ENCODE assay signal across 10 mouse cellular contexts in genomic region chr4:106606639-106607554, GRCm38 (mm10). TPM values are rescaled to one million over a fixed set of nuclear protein-coding genes. Genes with fewer than 3 reads are reported as not detected.
DNase-seq lines count a peak whose midpoint lies in the region; ATAC-seq and TF ChIP-seq lines count a peak whose summit lies in the region.
"Had no signal": no experiment of that assay in that cellular context is flagged by ENCODE, and none has a peak within 500 bp of the region (broad histone marks: within the 10 kb centered on the region; RNA-seq: fewer than 3 reads in every experiment).

No protein-coding gene starts in this region.

- no peak for TF ChIP-seq CTCF in left cerebral cortex, adult 2 months (IDR thresholded peaks at IDR 0.05)

- 0 out of 2 replicates have a peak, but pooled peaks have one; percentile 52 for ATAC-seq in erythroblast, adult 5-6 weeks (replicated peaks; ENCODE audit: low FRiP score, poor library complexity, severe bottlenecking)
- ATAC-seq in limb, embryonic 15.5 days (ENCODE audit: insufficient number of reproducible peaks, low FRiP score, low TSS enrichment, low read depth): peak; percentile 74; the same call in 1 of the 2 replicates

- no peak overlapping the region for H3K27ac ChIP-seq in left cerebral cortex, adult 2 months
- H3K27ac ChIP-seq in limb, embryonic 15.5 days: no peak overlapping the region

- 39% methylated on average over 18 of the region's 18 CpGs for WGBS in limb, embryonic 15.5 days

- DNase-seq in left cerebral cortex, adult 2 months (ENCODE audit: extremely low spot score in 1 of 2, low spot score in 2 of 2): no peak
- DNase-seq in left cerebral cortex, postnatal 14 days (ENCODE audit: low spot score in 2 of 2): no peak
- DNase-seq in retina, postnatal 1 day: peak; percentile 78
- DNase-seq in ovary, postnatal 10 days (ENCODE audit: low spot score): no peak
- no peak for DNase-seq in left cerebral cortex, postnatal 36 days (ENCODE audit: low spot score in 2 of 2)
- DNase-seq in left cerebral cortex, postnatal 25 days (ENCODE audit: low spot score in 2 of 2): no peak
- DNase-seq: adrenal gland, adult 8-10 months had no signal

- intact Hi-C loops in left cerebral cortex, adult 2 months (cut with DNase I): no loop called here
- intact Hi-C loops in left cerebral cortex, postnatal 14 days (cut with DNase I): no loop called here
- intact Hi-C loops in left cerebral cortex, postnatal 36 days (cut with DNase I): no loop called here
- intact Hi-C loops in left cerebral cortex, postnatal 25 days (cut with DNase I): no loop called here

- no peaks in the 10 kb centered on the region for H3K9me3 ChIP-seq in limb, embryonic 15.5 days

- peak overlapping the region; percentile 23; the same call in 1 of the 2 replicates for H3K4me3 ChIP-seq in left cerebral cortex, adult 2 months
- peak overlapping the region; percentile 14; the same call in 1 of the 2 replicates for H3K4me3 ChIP-seq in limb, embryonic 15.5 days

- H3K36me3 ChIP-seq in limb, embryonic 15.5 days: no peaks in the 10 kb centered on the region

- H3K27me3 ChIP-seq in limb, embryonic 15.5 days: no peaks in the 10 kb centered on the region

- peaks cover 6% of the 10 kb centered on the region; the same call in 1 of the 2 replicates for H3K4me1 ChIP-seq in limb, embryonic 15.5 days

- peak overlapping the region; percentile 28 for H3K4me2 ChIP-seq in limb, embryonic 15.5 days

- no peak overlapping the region for H3K9ac ChIP-seq in limb, embryonic 15.5 days

RNA-seq across cellular contexts. Expression of gene Lexm, which starts 10.1 kb away (rescaled TPM):
- total RNA-seq in left cerebral cortex, adult 2 months (2021): under 1 TPM in 1 of 2 experiments, not detected in 1; 0.21 TPM
- total RNA-seq in left cerebral cortex, postnatal 14 days (2021): under 1 TPM in 1 of 2 experiments, not detected in 1; 0.37 TPM
- total RNA-seq in erythroblast, adult 5-6 weeks (2015; ENCODE audit: low replicate concordance): not detected in 2 replicates
- not detected in 2 replicates for total RNA-seq in erythroblast, adult 5-6 weeks (2017; ENCODE audit: low replicate concordance)
- not detected in 2 replicates for polyA plus RNA-seq in limb, embryonic 15.5 days (2015; fragmentation: Nextera tagmentation; extraction: Ambion mirVana)
- not detected for total RNA-seq in left cerebral cortex, postnatal 36 days (2021)
- not detected for total RNA-seq in left cerebral cortex, postnatal 25 days (2021)
- total RNA-seq: adrenal gland, adult 8-10 months; layer of hippocampus, adult 18-20 months had no signal

RNA-seq across cellular contexts. Expression of gene Ttc22, which starts 15.3 kb away (rescaled TPM):
- total RNA-seq in left cerebral cortex, adult 2 months (2021): under 1 TPM; 0.98 to 1.00 TPM
- 1 to 10 TPM; 1.7 to 2.0 TPM for total RNA-seq in left cerebral cortex, postnatal 14 days (2021)
- total RNA-seq in erythroblast, adult 5-6 weeks (2015; ENCODE audit: low replicate concordance): not detected in 2 replicates
- not detected in 2 replicates for total RNA-seq in erythroblast, adult 5-6 weeks (2017; ENCODE audit: low replicate concordance)
- polyA plus RNA-seq in limb, embryonic 15.5 days (2015; fragmentation: Nextera tagmentation; extraction: Ambion mirVana): 18.7 and 19.2 TPM in 2 replicates
- total RNA-seq in left cerebral cortex, postnatal 36 days (2021): 1 to 10 TPM; 1.0 to 1.7 TPM
- total RNA-seq in left cerebral cortex, postnatal 25 days (2021): 1 to 10 TPM; 1.1 to 1.4 TPM

RNA-seq across cellular contexts. Expression of gene Pars2, which starts 44.0 kb away (rescaled TPM):
- total RNA-seq in left cerebral cortex, adult 2 months (2021): 1 to 10 TPM; 6.1 to 6.3 TPM
- total RNA-seq in left cerebral cortex, postnatal 14 days (2021): 1 to 10 TPM; 6.3 to 6.5 TPM
- total RNA-seq in erythroblast, adult 5-6 weeks (2015; ENCODE audit: low replicate concordance): 0.58 and 0.84 TPM in 2 replicates
- total RNA-seq in erythroblast, adult 5-6 weeks (2017; ENCODE audit: low replicate concordance): 2.6 TPM in 1 of 2 replicates, not detected in the other
- 12.4 and 14.0 TPM in 2 replicates for polyA plus RNA-seq in limb, embryonic 15.5 days (2015; fragmentation: Nextera tagmentation; extraction: Ambion mirVana)
- total RNA-seq in left cerebral cortex, postnatal 36 days (2021): 1 to 10 TPM; 5.6 to 5.8 TPM
- 1 to 10 TPM; 6.3 to 7.1 TPM for total RNA-seq in left cerebral cortex, postnatal 25 days (2021)

RNA-seq across cellular contexts. Expression of gene Dhcr24, which starts 46.1 kb away (rescaled TPM):
- total RNA-seq in left cerebral cortex, adult 2 months (2021): 10 to 100 TPM; 85.5 to 87.4 TPM
- total RNA-seq in left cerebral cortex, postnatal 14 days (2021): 100 to 1,000 TPM; 112 to 119 TPM
- total RNA-seq in erythroblast, adult 5-6 weeks (2015; ENCODE audit: low replicate concordance): 2.3 and 4.4 TPM in 2 replicates
- total RNA-seq in erythroblast, adult 5-6 weeks (2017; ENCODE audit: low replicate concordance): 1.5 and 1.7 TPM in 2 replicates
- polyA plus RNA-seq in limb, embryonic 15.5 days (2015; fragmentation: Nextera tagmentation; extraction: Ambion mirVana): 5.6 and 6.2 TPM in 2 replicates
- total RNA-seq in left cerebral cortex, postnatal 36 days (2021): 100 to 1,000 TPM in 1 of 2 experiments, 10 to 100 TPM in 1; 83.0 to 106 TPM
- 10 to 100 TPM; 89.9 to 93.5 TPM for total RNA-seq in left cerebral cortex, postnatal 25 days (2021)
